ENCODE assay signal across 18 mouse cellular contexts in genomic region chr9:119110640-119111039, GRCm38 (mm10). TPM values are rescaled to one million over a fixed set of nuclear protein-coding genes. Genes with fewer than 3 reads are reported as not detected.
DNase-seq lines count a peak whose midpoint lies in the region; ATAC-seq lines count a peak whose summit lies in the region.
"Had no signal": no experiment of that assay in that cellular context is flagged by ENCODE, and none has a peak within 500 bp of the region (broad histone marks: within the 10 kb centered on the region; RNA-seq: fewer than 3 reads in every experiment).

No protein-coding gene starts in this region.

- no peaks in the 10 kb centered on the region for H3K27me3 ChIP-seq in forebrain, embryonic 10.5 days (ENCODE audit: poor library complexity, severe bottlenecking)
- no peaks in the 10 kb centered on the region for H3K27me3 ChIP-seq in forebrain, embryonic 15.5 days
- H3K27me3 ChIP-seq in midbrain, embryonic 10.5 days (ENCODE audit: low read depth, poor library complexity, severe bottlenecking): no peaks in the 10 kb centered on the region
- H3K27me3 ChIP-seq in midbrain, embryonic 14.5 days (ENCODE audit: control insufficient read depth, insufficient read depth, low read length): no peaks in the 10 kb centered on the region
- H3K27me3 ChIP-seq in stomach, embryonic 16.5 days (ENCODE audit: control insufficient read depth, insufficient read depth, low read length): no peaks in the 10 kb centered on the region
- H3K27me3 ChIP-seq: forebrain, embryonic 13.5 days; heart, embryonic 13.5 days; neural tube, embryonic 12.5 days had no signal

- intact Hi-C loops in gastrocnemius, postnatal 14 days (cut with DNase I; ENCODE audit: low total_unique reads): no loop called here

- H3K4me3 ChIP-seq in forebrain, embryonic 10.5 days: no peak overlapping the region
- no peak overlapping the region for H3K4me3 ChIP-seq in forebrain, embryonic 15.5 days
- no peak overlapping the region for H3K4me3 ChIP-seq in midbrain, embryonic 10.5 days
- H3K4me3 ChIP-seq in midbrain, embryonic 14.5 days (replicated peaks; ENCODE audit: low read depth, low read length): no peak overlapping the region
- H3K4me3 ChIP-seq in stomach, embryonic 16.5 days (replicated peaks; ENCODE audit: low read length): no peak overlapping the region
- H3K4me3 ChIP-seq: forebrain, embryonic 13.5 days; heart, embryonic 13.5 days; megakaryocyte, embryonic 14.5 days; neural tube, embryonic 12.5 days had no signal

- no peak for DNase-seq in forebrain, embryonic 10.5 days (ENCODE audit: extremely low spot score, low spot score)
- DNase-seq in midbrain, embryonic 10.5 days (ENCODE audit: low spot score): no peak
- no peak for DNase-seq in midbrain, embryonic 14.5 days
- peak; percentile 68 for DNase-seq in gastrocnemius, postnatal 14 days
- DNase-seq in layer of hippocampus, postnatal 10 days (ENCODE audit: low spot score in 2 of 2): no peak
- DNase-seq: adrenal gland, postnatal 36 days; cerebellum, postnatal 14 days; layer of hippocampus, postnatal 36 days; right cerebral cortex, postnatal 25 days had no signal

- H3K36me3 ChIP-seq in forebrain, embryonic 10.5 days (replicated peaks): no peaks in the 10 kb centered on the region
- H3K36me3 ChIP-seq in forebrain, embryonic 15.5 days: no peaks in the 10 kb centered on the region
- H3K36me3 ChIP-seq in midbrain, embryonic 10.5 days: no peaks in the 10 kb centered on the region
- no peaks in the 10 kb centered on the region for H3K36me3 ChIP-seq in midbrain, embryonic 14.5 days (ENCODE audit: control insufficient read depth, insufficient read depth, low read length)
- no peaks in the 10 kb centered on the region for H3K36me3 ChIP-seq in stomach, embryonic 16.5 days (ENCODE audit: control insufficient read depth, insufficient read depth, low read length)
- H3K36me3 ChIP-seq: heart, embryonic 13.5 days; neural tube, embryonic 12.5 days had no signal

- WGBS in forebrain, embryonic 10.5 days: 51% methylated on average over 3 of the region's 3 CpGs
- 46% methylated on average over 3 of the region's 3 CpGs for WGBS in forebrain, embryonic 15.5 days
- WGBS in midbrain, embryonic 10.5 days: 44% methylated on average over 3 of the region's 3 CpGs
- WGBS in midbrain, embryonic 14.5 days: 68% methylated on average over 3 of the region's 3 CpGs
- 38% methylated on average over 3 of the region's 3 CpGs for WGBS in stomach, embryonic 16.5 days

- ATAC-seq in forebrain, embryonic 15.5 days (replicated peaks): no peak
- ATAC-seq in midbrain, embryonic 14.5 days (ENCODE audit: low FRiP score, low TSS enrichment): no peak
- no peak for ATAC-seq in stomach, embryonic 16.5 days (ENCODE audit: insufficient read depth, low FRiP score)
- no peak for ATAC-seq in cerebellum, adult (ENCODE audit: insufficient number of reproducible peaks, low FRiP score, low TSS enrichment)
- ATAC-seq: forebrain, embryonic 13.5 days had no signal

- no peak overlapping the region for H3K9ac ChIP-seq in forebrain, embryonic 15.5 days (replicated peaks)
- H3K9ac ChIP-seq in midbrain, embryonic 14.5 days (replicated peaks; ENCODE audit: low read length): no peak overlapping the region
- H3K9ac ChIP-seq in stomach, embryonic 16.5 days (ENCODE audit: low read length): no peak overlapping the region
- H3K9ac ChIP-seq: forebrain, embryonic 13.5 days; heart, embryonic 13.5 days; liver, embryonic 14.5 days; neural tube, embryonic 12.5 days had no signal

- peak overlapping the region; percentile 63 for H3K27ac ChIP-seq in forebrain, embryonic 10.5 days
- no peak overlapping the region for H3K27ac ChIP-seq in forebrain, embryonic 15.5 days (replicated peaks)
- H3K27ac ChIP-seq in midbrain, embryonic 10.5 days (replicated peaks): peak overlapping the region; percentile 74
- H3K27ac ChIP-seq in midbrain, embryonic 14.5 days (replicated peaks; ENCODE audit: low read depth, low read length): no peak overlapping the region
- H3K27ac ChIP-seq in stomach, embryonic 16.5 days (ENCODE audit: low read length): peak overlapping the region; percentile 8; the same call in 1 of the 2 replicates
- H3K27ac ChIP-seq: forebrain, embryonic 13.5 days; heart, embryonic 13.5 days; liver, embryonic 14.5 days; neural tube, embryonic 12.5 days had no signal

- peaks cover 19% of the 10 kb centered on the region for H3K4me1 ChIP-seq in forebrain, embryonic 10.5 days
- H3K4me1 ChIP-seq in forebrain, embryonic 15.5 days: no peaks in the 10 kb centered on the region
- H3K4me1 ChIP-seq in midbrain, embryonic 10.5 days: peaks cover 16% of the 10 kb centered on the region
- H3K4me1 ChIP-seq in midbrain, embryonic 14.5 days (ENCODE audit: control insufficient read depth, insufficient read depth, low read length): no peaks in the 10 kb centered on the region
- H3K4me1 ChIP-seq in stomach, embryonic 16.5 days (ENCODE audit: control insufficient read depth, insufficient read depth, low read length): 0 out of 2 replicates have a peak, but pooled peaks cover 10% of the 10 kb centered on the region
- H3K4me1 ChIP-seq: megakaryocyte, embryonic 14.5 days had no signal

- no peaks in the 10 kb centered on the region for H3K9me3 ChIP-seq in forebrain, embryonic 10.5 days
- H3K9me3 ChIP-seq in forebrain, embryonic 15.5 days: no peaks in the 10 kb centered on the region
- H3K9me3 ChIP-seq in midbrain, embryonic 10.5 days (replicated peaks): no peaks in the 10 kb centered on the region
- H3K9me3 ChIP-seq in midbrain, embryonic 14.5 days (ENCODE audit: control insufficient read depth, low read length): no peaks in the 10 kb centered on the region
- no peaks in the 10 kb centered on the region for H3K9me3 ChIP-seq in stomach, embryonic 16.5 days (replicated peaks; ENCODE audit: control insufficient read depth, low read length)
- H3K9me3 ChIP-seq: forebrain, embryonic 13.5 days; heart, embryonic 13.5 days; neural tube, embryonic 12.5 days had no signal

- no peak overlapping the region for H3K4me2 ChIP-seq in forebrain, embryonic 15.5 days (replicated peaks)
- no peak overlapping the region for H3K4me2 ChIP-seq in midbrain, embryonic 14.5 days (ENCODE audit: low read length)
- no peak overlapping the region for H3K4me2 ChIP-seq in stomach, embryonic 16.5 days (ENCODE audit: low read depth, low read length)
- H3K4me2 ChIP-seq: forebrain, embryonic 13.5 days; heart, embryonic 13.5 days; neural tube, embryonic 12.5 days had no signal

RNA-seq across cellular contexts. Expression of gene Dlec1, which starts 8.4 kb away (rescaled TPM):
- 1.1 and 2.1 TPM in 2 replicates for polyA plus RNA-seq in forebrain, embryonic 10.5 days (2016; fragmentation: Nextera tagmentation; extraction: Ambion mirVana)
- 0.36 and 1.00 TPM in 2 replicates for polyA plus RNA-seq in forebrain, embryonic 15.5 days (2015; fragmentation: Nextera tagmentation; extraction: Ambion mirVana)
- 0.58 and 0.82 TPM in 2 replicates for polyA plus RNA-seq in midbrain, embryonic 10.5 days (2016; fragmentation: Nextera tagmentation; extraction: Ambion mirVana)
- 0.27 and 1.2 TPM in 2 replicates for polyA plus RNA-seq in midbrain, embryonic 14.5 days (2014; fragmentation: Nextera tagmentation; extraction: Ambion mirVana)
- total RNA-seq in gastrocnemius, postnatal 14 days (2021): under 1 TPM in 1 of 2 experiments, not detected in 1; 0.12 TPM
- polyA plus RNA-seq in stomach, embryonic 16.5 days (2015; fragmentation: Nextera tagmentation; extraction: Ambion mirVana): 0.71 and 0.77 TPM in 2 replicates
- 1 to 10 TPM; 1.8 to 2.7 TPM for total RNA-seq in layer of hippocampus, postnatal 10 days (2021)

RNA-seq across cellular contexts. Expression of gene Plcd1, which starts 17.3 kb away (rescaled TPM):
- polyA plus RNA-seq in forebrain, embryonic 10.5 days (2016; fragmentation: Nextera tagmentation; extraction: Ambion mirVana): 13.0 and 13.7 TPM in 2 replicates
- 11.7 and 14.6 TPM in 2 replicates for polyA plus RNA-seq in forebrain, embryonic 15.5 days (2015; fragmentation: Nextera tagmentation; extraction: Ambion mirVana)
- polyA plus RNA-seq in midbrain, embryonic 10.5 days (2016; fragmentation: Nextera tagmentation; extraction: Ambion mirVana): 21.8 and 29.2 TPM in 2 replicates
- 13.6 and 17.0 TPM in 2 replicates for polyA plus RNA-seq in midbrain, embryonic 14.5 days (2014; fragmentation: Nextera tagmentation; extraction: Ambion mirVana)
- 10 to 100 TPM; 11.6 to 11.7 TPM for total RNA-seq in gastrocnemius, postnatal 14 days (2021)
- 75.9 and 92.4 TPM in 2 replicates for polyA plus RNA-seq in stomach, embryonic 16.5 days (2015; fragmentation: Nextera tagmentation; extraction: Ambion mirVana)
- 10 to 100 TPM; 10.8 to 12.1 TPM for total RNA-seq in layer of hippocampus, postnatal 10 days (2021)

RNA-seq across cellular contexts. Expression of gene Acaa1b, which starts 46.3 kb away (rescaled TPM):
- polyA plus RNA-seq in forebrain, embryonic 10.5 days (2016; fragmentation: Nextera tagmentation; extraction: Ambion mirVana): 1.6 and 1.8 TPM in 2 replicates
- polyA plus RNA-seq in forebrain, embryonic 15.5 days (2015; fragmentation: Nextera tagmentation; extraction: Ambion mirVana): 1.4 and 1.8 TPM in 2 replicates
- polyA plus RNA-seq in midbrain, embryonic 10.5 days (2016; fragmentation: Nextera tagmentation; extraction: Ambion mirVana): 1.5 and 1.9 TPM in 2 replicates
- polyA plus RNA-seq in midbrain, embryonic 14.5 days (2014; fragmentation: Nextera tagmentation; extraction: Ambion mirVana): 1.2 and 2.8 TPM in 2 replicates
- total RNA-seq in gastrocnemius, postnatal 14 days (2021): 1 to 10 TPM; 1.1 to 1.3 TPM
- polyA plus RNA-seq in stomach, embryonic 16.5 days (2015; fragmentation: Nextera tagmentation; extraction: Ambion mirVana): 1.7 and 2.3 TPM in 2 replicates
- 1 to 10 TPM; 2.1 to 2.5 TPM for total RNA-seq in layer of hippocampus, postnatal 10 days (2021)

RNA-seq across cellular contexts. Expression of gene Gm47289, which starts 48.3 kb away (rescaled TPM):
- polyA plus RNA-seq in forebrain, embryonic 10.5 days (2016; fragmentation: Nextera tagmentation; extraction: Ambion mirVana): not detected in 2 replicates
- not detected in 2 replicates for polyA plus RNA-seq in forebrain, embryonic 15.5 days (2015; fragmentation: Nextera tagmentation; extraction: Ambion mirVana)
- polyA plus RNA-seq in midbrain, embryonic 10.5 days (2016; fragmentation: Nextera tagmentation; extraction: Ambion mirVana): not detected in 2 replicates
- not detected in 2 replicates for polyA plus RNA-seq in midbrain, embryonic 14.5 days (2014; fragmentation: Nextera tagmentation; extraction: Ambion mirVana)
- not detected for total RNA-seq in gastrocnemius, postnatal 14 days (2021)
- not detected in 2 replicates for polyA plus RNA-seq in stomach, embryonic 16.5 days (2015; fragmentation: Nextera tagmentation; extraction: Ambion mirVana)
- total RNA-seq in layer of hippocampus, postnatal 10 days (2021): not detected
- total RNA-seq: adrenal gland, postnatal 36 days; layer of hippocampus, postnatal 36 days had no signal
- polyA plus RNA-seq: forebrain, embryonic 13.5 days; liver, embryonic 14.5 days; neural tube, embryonic 12.5 days; thymus, postnatal 0 days had no signal

RNA-seq across cellular contexts. Expression of gene Vill, which starts 58.1 kb away (rescaled TPM):
- polyA plus RNA-seq in forebrain, embryonic 10.5 days (2016; fragmentation: Nextera tagmentation; extraction: Ambion mirVana): 13.6 and 15.2 TPM in 2 replicates
- polyA plus RNA-seq in forebrain, embryonic 15.5 days (2015; fragmentation: Nextera tagmentation; extraction: Ambion mirVana): 2.1 and 2.7 TPM in 2 replicates
- 10.5 and 11.3 TPM in 2 replicates for polyA plus RNA-seq in midbrain, embryonic 10.5 days (2016; fragmentation: Nextera tagmentation; extraction: Ambion mirVana)
- 2.1 and 2.6 TPM in 2 replicates for polyA plus RNA-seq in midbrain, embryonic 14.5 days (2014; fragmentation: Nextera tagmentation; extraction: Ambion mirVana)
- under 1 TPM; 0.31 to 0.96 TPM for total RNA-seq in gastrocnemius, postnatal 14 days (2021)
- 43.0 and 52.7 TPM in 2 replicates for polyA plus RNA-seq in stomach, embryonic 16.5 days (2015; fragmentation: Nextera tagmentation; extraction: Ambion mirVana)
- total RNA-seq in layer of hippocampus, postnatal 10 days (2021): 1 to 10 TPM in 1 of 2 experiments, under 1 TPM in 1; 0.78 to 1.3 TPM

Comparison
In these comparisons a context has a peak if more than half of its experiments do, and no peak if none do; other contexts are left out.
1. H3K27ac ChIP-seq: peak in forebrain, embryonic 10.5 days (single experiment), midbrain, embryonic 10.5 days (single experiment) and stomach, embryonic 16.5 days (single experiment); none in forebrain, embryonic 15.5 days (single experiment) and midbrain, embryonic 14.5 days (single experiment).